Mouse (Mus musculus) CH12.LX (cell line): ENCODE results near the gene Muc4.

Source experiments
- CTCF ChIP-seq, 2 experiments: IDR thresholded peaks in 1 of 2; conservative IDR thresholded peaks in 1 of 2; 2 replicates each; pipeline ENCODE4 v1.5.1; 2011 to 2012; ENCODE audit warnings: low read depth in 2 of 2, low read length in 2 of 2, improper control_type of control experiment in 1 of 2, inconsistent platforms in 1 of 2, mild to moderate bottlenecking in 1 of 2, moderate library complexity in 1 of 2
- RAD21 ChIP-seq: IDR thresholded peaks from 2 replicates; pipeline ENCODE4 v1.6.1; 2011; ENCODE audit warnings: low read depth, mild to moderate bottlenecking, low read length, improper control_type of control experiment, moderate library complexity

DNA sequence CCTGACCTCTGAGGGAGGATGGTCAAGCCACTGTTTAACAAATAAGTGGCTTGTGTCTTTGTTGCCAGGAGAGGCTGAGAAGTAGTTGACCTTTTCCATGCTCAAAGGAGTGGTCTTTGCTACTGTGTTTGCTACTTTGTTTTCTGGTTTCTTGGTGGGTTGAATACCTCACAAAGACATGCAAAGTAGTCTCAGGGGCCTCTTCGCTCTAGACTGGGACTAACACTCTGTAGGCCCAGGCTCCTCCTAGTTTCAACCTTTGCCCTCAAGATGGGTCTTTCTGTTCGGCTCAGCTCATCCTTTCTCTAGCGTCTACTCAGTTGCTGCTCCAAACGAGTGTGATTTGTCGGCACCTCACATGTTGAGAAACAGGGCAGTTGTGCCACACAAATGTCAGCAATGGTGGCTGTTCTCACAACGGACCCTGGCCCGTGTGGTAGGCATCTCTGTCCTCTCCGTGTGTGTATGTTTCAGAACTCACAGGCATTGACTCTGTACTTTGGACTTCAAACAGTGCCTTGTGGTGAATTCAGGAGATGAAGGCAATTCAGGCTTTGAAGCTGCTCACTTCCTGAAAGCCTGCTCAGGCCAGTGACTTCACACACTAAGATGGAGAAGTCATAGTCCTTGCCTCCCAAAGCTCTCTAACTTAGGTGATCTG lies 4.4 kb downstream of the Muc4 start:
- no peak for TF ChIP-seq RAD21
- TF ChIP-seq CTCF (conservative IDR thresholded peaks at IDR 0.05 in 1 of 2, IDR thresholded peaks at IDR 0.05 in 1 of 2; ENCODE audit: low read depth in 2 of 2, low read length in 2 of 2): no peak
